Mouse (Mus musculus) ES-Bruce4 (cell line): ENCODE measurements around the gene Snx30. TPM values are rescaled to one million over a fixed set of nuclear protein-coding genes. Genes with fewer than 3 reads are reported as not detected.

Source experiments
- H3K27ac ChIP-seq: 2 replicates; pipeline ENCODE4 v1.5.1; 2012; ENCODE audit warnings: low read length, inconsistent platforms; ENCODE audit not compliant: insufficient read depth
- H3K27me3 ChIP-seq: 2 replicates; pipeline ENCODE4 v1.6.1; 2012; ENCODE audit warnings: mild to moderate bottlenecking, low read length, inconsistent platforms; ENCODE audit not compliant: control insufficient read depth, poor library complexity, insufficient read depth, severe bottlenecking
- H3K36me3 ChIP-seq: 2 replicates; pipeline ENCODE4 v1.6.1; 2012; ENCODE audit warnings: inconsistent platforms, mild to moderate bottlenecking, low read length, moderate library complexity; ENCODE audit not compliant: control insufficient read depth, poor library complexity, insufficient read depth, severe bottlenecking
- H3K4me1 ChIP-seq: one replicate; pipeline ENCODE4 v1.8.1; 2011; ENCODE audit warnings: low read length; ENCODE audit not compliant: control insufficient read depth, insufficient read depth
- H3K4me3 ChIP-seq: 2 replicates; pipeline ENCODE4 v1.5.1; 2011; ENCODE audit warnings: low read depth, mild to moderate bottlenecking, low read length
- H3K9ac ChIP-seq: 2 replicates; pipeline ENCODE4 v1.6.1; 2012; ENCODE audit warnings: low read depth, mild to moderate bottlenecking, inconsistent platforms; ENCODE audit not compliant: poor library complexity, severe bottlenecking
- H3K9me3 ChIP-seq: replicated peaks from 2 replicates; pipeline ENCODE4 v1.6.1; 2012; ENCODE audit warnings: mild to moderate bottlenecking, low read length, inconsistent platforms; ENCODE audit not compliant: control insufficient read depth, poor library complexity, insufficient read depth, severe bottlenecking
- CTCF ChIP-seq: IDR thresholded peaks from one replicate; pipeline ENCODE4 v1.8.1; 2011; ENCODE audit warnings: low read depth, low read length
- EP300 ChIP-seq: IDR thresholded peaks from 2 replicates; pipeline ENCODE4 v1.6.1; 2011; ENCODE audit warnings: low read depth, low read length; ENCODE audit not compliant: insufficient read depth
- POLR2A ChIP-seq: IDR thresholded peaks from one replicate; pipeline ENCODE4 v1.8.1; 2011; ENCODE audit warnings: low read length; ENCODE audit not compliant: insufficient read depth
- polyA plus RNA-seq: library from polyadenylated mRNA; stranded (reverse); fragments of >200 nt; gene quantifications from 2 replicates; pipeline ENCODE4 v1.2.4, GENCODE M21; 2011; ENCODE audit warnings: low read depth; ENCODE audit not compliant: missing spikeins, insufficient read depth, insufficient read length

The Snx30 gene
- polyA plus RNA-seq, 1 experiment, result 23.1 TPM

DNA sequence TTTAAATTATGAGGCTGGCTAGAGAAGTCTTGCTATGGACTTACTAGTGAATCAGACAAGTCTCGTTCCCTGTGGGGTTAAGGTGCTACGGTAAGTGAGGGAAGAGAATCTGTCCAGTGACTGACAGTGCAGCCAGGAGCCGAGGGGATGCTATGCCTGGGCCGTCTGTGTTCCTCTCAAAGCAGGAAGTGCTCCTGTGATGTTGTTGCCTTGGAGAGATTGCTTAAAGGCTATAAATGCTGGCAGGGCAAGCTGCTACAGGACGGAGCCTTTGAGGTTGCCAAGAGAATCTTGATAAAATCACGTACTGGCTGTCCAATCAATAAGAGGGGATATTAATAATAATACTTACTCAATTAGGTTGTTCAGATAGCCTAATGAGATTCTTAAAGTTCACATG, 27.2 kb downstream of the Snx30 start:
- H3K9me3 ChIP-seq, result no peaks in the 10 kb centered on the region

DNA sequence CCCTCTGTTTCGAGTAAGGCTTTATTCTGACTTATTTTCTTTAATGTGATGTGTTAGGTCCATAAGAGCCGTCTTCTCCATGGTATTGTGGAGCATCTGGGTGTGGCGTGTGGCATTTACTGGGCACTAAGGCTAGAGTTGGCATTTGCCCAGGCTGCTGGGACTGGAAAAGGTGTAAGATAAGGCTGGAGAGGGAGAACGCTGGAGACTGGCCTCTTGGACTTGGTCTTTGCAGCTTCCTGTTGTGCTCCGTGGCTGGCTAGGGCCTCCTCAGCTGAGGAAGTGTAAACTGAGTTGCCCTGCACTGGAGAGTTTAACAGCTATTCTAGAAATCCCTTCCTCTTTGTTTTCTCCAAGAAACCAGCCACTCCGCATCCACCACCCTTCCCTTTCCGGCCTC, 32.0 kb downstream of the Snx30 start:
- H3K27me3 ChIP-seq, result no peaks in the 10 kb centered on the region
- H3K9ac ChIP-seq, result no peak overlapping the region
- no peak overlapping the region for H3K4me3 ChIP-seq

More for the DNA sequence above, 27.2 kb downstream of the Snx30 start:
- Histone ChIP-seq H3K27me3 (no peaks in the 10 kb centered on the region), H3K4me1 (no peaks in the 10 kb centered on the region), H3K36me3 (no peaks in the 10 kb centered on the region), H3K27ac (no peak overlapping the region), H3K9ac (no peak overlapping the region), H3K4me3 (no peak overlapping the region)
- no peak for TF ChIP-seq CTCF
- no peak for TF ChIP-seq POLR2A
- no peak for TF ChIP-seq EP300

DNA sequence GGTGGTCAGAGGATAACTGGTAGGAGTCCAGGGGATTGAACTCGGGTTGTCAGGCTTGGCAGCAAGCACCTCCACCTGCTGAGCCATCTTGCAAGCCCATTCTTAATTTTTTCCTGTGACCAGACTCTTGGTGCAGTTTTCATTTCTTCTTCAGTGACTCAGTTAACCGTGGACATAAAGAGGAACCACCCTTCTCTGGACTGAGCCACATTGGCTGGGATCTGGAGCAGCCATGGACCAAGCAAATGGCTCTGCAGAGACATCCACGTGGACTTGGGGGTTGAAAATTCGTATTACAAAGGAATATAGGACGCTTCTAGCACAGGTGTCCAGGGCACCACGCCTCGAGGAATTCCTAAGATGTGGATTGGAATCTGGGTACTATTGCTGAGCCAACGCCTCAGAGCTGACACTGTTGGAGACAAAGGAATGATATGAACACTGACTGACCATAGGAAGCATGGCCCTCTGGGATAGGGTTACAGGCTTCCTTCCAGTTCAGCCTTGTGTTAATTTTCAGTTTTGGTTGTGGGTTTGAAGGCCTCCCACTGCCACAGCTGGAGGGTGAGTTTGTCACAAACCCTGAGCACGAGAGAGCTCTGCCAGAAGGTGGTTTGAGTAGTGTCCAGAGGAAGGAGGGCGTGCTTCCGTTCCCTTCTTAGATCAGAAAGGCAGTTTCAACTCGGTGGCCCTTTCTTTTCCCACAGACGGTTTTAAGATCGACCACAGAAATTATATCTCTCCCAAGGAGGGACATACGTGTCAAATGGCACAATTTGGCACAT, 39.0 kb downstream of the Snx30 start:
- no peak overlapping the region for H3K4me3 ChIP-seq
- H3K4me1 ChIP-seq, result no peaks in the 10 kb centered on the region
- H3K9me3 ChIP-seq, result no peaks in the 10 kb centered on the region
- no peak overlapping the region for H3K9ac ChIP-seq
- no peak for TF ChIP-seq POLR2A
- no peak for TF ChIP-seq CTCF
- TF ChIP-seq EP300, result no peak
- no peaks in the 10 kb centered on the region for H3K27me3 ChIP-seq
- H3K36me3 ChIP-seq, result 0 out of 2 replicates have a peak, but pooled peaks cover 2% of the 10 kb centered on the region
- no peak overlapping the region for H3K27ac ChIP-seq

More for the DNA sequence above, 32.0 kb downstream of the Snx30 start:
- no peak for TF ChIP-seq EP300
- no peak for TF ChIP-seq POLR2A
- TF ChIP-seq CTCF, result no peak
- H3K9me3 ChIP-seq, result no peaks in the 10 kb centered on the region
- no peaks in the 10 kb centered on the region for H3K4me1 ChIP-seq
- no peak overlapping the region for H3K27ac ChIP-seq
- H3K36me3 ChIP-seq, result no peaks in the 10 kb centered on the region

DNA sequence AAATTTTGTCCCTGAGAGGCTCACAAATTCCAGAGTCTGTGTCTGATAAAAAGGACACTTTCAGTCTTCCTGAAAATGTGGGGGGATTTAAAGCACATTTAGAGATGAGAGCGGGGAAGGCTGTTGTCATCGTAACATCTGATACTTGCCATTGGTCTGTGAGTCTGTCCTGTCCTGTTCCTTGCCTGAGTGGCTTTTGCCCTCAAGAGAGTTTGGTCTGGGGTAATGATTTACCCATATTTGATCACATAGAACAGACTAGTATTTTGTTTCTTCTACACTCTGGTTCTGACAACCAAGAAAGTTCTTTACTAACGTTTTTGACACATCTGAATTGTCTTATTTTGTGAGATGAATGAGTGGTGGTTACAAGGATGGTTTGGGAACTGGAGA, 39.6 kb downstream of the Snx30 start:
- no peak overlapping the region for H3K27ac ChIP-seq
- no peak for TF ChIP-seq EP300
- no peak for TF ChIP-seq CTCF
- TF ChIP-seq POLR2A, result no peak
- H3K36me3 ChIP-seq, result 0 out of 2 replicates have a peak, but pooled peaks cover 2% of the 10 kb centered on the region
- no peaks in the 10 kb centered on the region for H3K9me3 ChIP-seq
- H3K9ac ChIP-seq, result no peak overlapping the region
- no peaks in the 10 kb centered on the region for H3K27me3 ChIP-seq
- no peaks in the 10 kb centered on the region for H3K4me1 ChIP-seq
- H3K4me3 ChIP-seq, result no peak overlapping the region

DNA sequence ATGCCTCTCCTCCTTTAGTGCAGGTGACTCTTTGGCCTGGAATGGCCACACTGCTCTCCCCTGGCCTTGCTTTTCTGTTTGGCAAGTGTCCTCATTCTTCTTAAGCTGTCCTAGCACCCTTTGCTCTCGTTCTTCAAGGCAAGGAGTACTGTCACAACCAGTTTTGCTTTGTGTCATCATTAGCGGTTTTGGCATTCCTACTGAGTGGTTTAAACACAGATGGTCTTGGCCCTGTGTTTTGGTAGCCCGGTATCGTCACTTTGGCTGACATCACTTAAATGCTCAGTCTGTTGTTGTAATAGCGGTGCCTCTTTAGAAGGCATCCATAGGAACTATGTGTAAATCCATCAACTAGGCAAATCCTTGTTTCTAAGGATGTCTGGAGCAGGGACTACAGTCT, 41.8 kb downstream of the Snx30 start:
- H3K4me3 ChIP-seq, result no peak overlapping the region
- TF ChIP-seq EP300, result no peak
- H3K4me1 ChIP-seq, result no peaks in the 10 kb centered on the region
- no peak overlapping the region for H3K9ac ChIP-seq
- H3K36me3 ChIP-seq, result 0 out of 2 replicates have a peak, but pooled peaks cover 2% of the 10 kb centered on the region
- no peak overlapping the region for H3K27ac ChIP-seq
- H3K27me3 ChIP-seq, result no peaks in the 10 kb centered on the region
- H3K9me3 ChIP-seq, result peaks cover 3% of the 10 kb centered on the region; the same call in 1 of the 2 replicates

DNA sequence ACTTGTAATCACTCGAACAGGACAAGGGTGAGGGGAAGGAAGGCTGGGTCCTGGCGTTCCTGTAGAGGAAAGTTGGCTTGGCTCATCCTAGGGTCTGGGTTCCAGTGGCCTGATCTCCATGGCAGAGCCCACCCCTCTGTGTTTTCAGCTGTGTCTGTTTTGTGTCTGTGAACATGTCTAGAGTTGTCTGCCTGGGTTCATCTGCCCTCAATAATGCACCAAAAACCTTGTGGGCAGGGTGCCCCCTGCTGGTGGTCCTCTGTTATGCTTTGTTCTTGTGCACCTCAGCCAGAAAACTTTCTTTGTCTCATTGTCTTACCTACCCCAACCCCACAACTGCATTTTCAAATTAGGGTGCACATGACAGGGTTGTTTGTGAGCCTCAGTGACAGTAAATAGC, 44.5 kb downstream of the Snx30 start:
- Histone ChIP-seq H3K4me1 (peaks cover 2% of the 10 kb centered on the region), H3K36me3 (0 out of 2 replicates have a peak, but pooled peaks cover 2% of the 10 kb centered on the region), H3K9me3 (peaks cover 3% of the 10 kb centered on the region; the same call in 1 of the 2 replicates), H3K27ac (no peak overlapping the region), H3K27me3 (no peaks in the 10 kb centered on the region), H3K4me3 (no peak overlapping the region), H3K9ac (no peak overlapping the region)
- TF ChIP-seq EP300, result no peak
- TF ChIP-seq CTCF, result peak; percentile 82
